Mouse (Mus musculus) layer of hippocampus, adult 8-10 months (tissue): Measurements from ENCODE around the gene Gm7697. TPM values are rescaled to one million over a fixed set of nuclear protein-coding genes. Genes with fewer than 3 reads are reported as not detected.
"Not testable (repeated sequence)": the region's sequence is repeated elsewhere in the genome, so short reads cannot be mapped to it uniquely, and the experiment has no call there.

Experiments used
- DNase-seq, 2 experiments: peaks; one replicate each; pipeline ENCODE4 v3.0.0; 2022; ENCODE audit warnings: low spot score in 2 of 2
- total RNA-seq, 4 experiments: library from RNA; stranded (reverse); gene quantifications; 2 replicates each; pipeline ENCODE4 v1.2.4; 2022

Gene Gm7697
- under 1 TPM in 1 of 4 experiments, not detected in 3; 0.18 TPM for total RNA-seq

GRCm38 (mm10) chr8:69522876-69523275 lies at the start of gene Gm7697:
TSS of gene Gm7697 (minus strand) at chr8:69522976.
- DNase-seq, result not testable (repeated sequence)

GRCm38 (mm10) chr8:69551249-69551648 lies 28.5 kb upstream of the Gm7697 start:
- not testable (repeated sequence) for DNase-seq

- DNase-seq, result peak in 1 of 2 experiments; percentile 65
These were observed 26.8 kb upstream of the Gm7697 start for GRCm38 (mm10) chr8:69549556-69549955.

GRCm38 (mm10) chr8:69548114-69548513 lies 25.3 kb upstream of the Gm7697 start:
- DNase-seq, result not testable (repeated sequence)

GRCm38 (mm10) chr8:69547208-69547607 lies 24.4 kb upstream of the Gm7697 start:
- DNase-seq, result not testable (repeated sequence)

- not testable (repeated sequence) for DNase-seq
These were observed 22.2 kb upstream of the Gm7697 start for GRCm38 (mm10) chr8:69545020-69545419.

GRCm38 (mm10) chr8:69544511-69544910 lies 21.7 kb upstream of the Gm7697 start:
- not testable (repeated sequence) for DNase-seq

- not testable (repeated sequence) for DNase-seq
These were observed 21.2 kb upstream of the Gm7697 start for GRCm38 (mm10) chr8:69543984-69544383.

GRCm38 (mm10) chr8:69540764-69541163 lies 18.0 kb upstream of the Gm7697 start:
- DNase-seq, result not testable (repeated sequence)

GRCm38 (mm10) chr8:69540331-69540730 lies 17.6 kb upstream of the Gm7697 start:
- DNase-seq, result not testable (repeated sequence)

GRCm38 (mm10) chr8:69474946-69475345 lies 47.8 kb downstream of the Gm7697 start:
- DNase-seq, result peak; percentile 2 to 3

GRCm38 (mm10) chr8:69453465-69453864 lies 69.3 kb downstream of the Gm7697 start, which contains the start of gene Gm9495:
TSS of gene Gm9495 (minus strand) at chr8:69453565.
- not testable (repeated sequence) for DNase-seq

Other genes with a start within 250 kb of the Gm7697 start
- under 1 TPM in 2 of 4 experiments, not detected in 2; 0.20 TPM for gene Gm9495, start 69.4 kb downstream of the Gm7697 start, total RNA-seq
- 10 to 100 TPM; 14.9 to 21.2 (median 17.7) TPM for gene Zfp868, start 102.6 kb upstream of the Gm7697 start, total RNA-seq
- 1 to 10 TPM; 4.4 to 6.8 (median 5.4) TPM for gene Zfp964, start 131.5 kb upstream of the Gm7697 start, total RNA-seq
- 10 to 100 TPM; 20.8 to 23.9 (median 23.1) TPM for gene Zfp869, start 187.7 kb upstream of the Gm7697 start, total RNA-seq
- 1 to 10 TPM; 2.9 to 5.2 (median 3.6) TPM for gene Zfp963, start 227.0 kb upstream of the Gm7697 start, total RNA-seq